Mouse (Mus musculus): Measurements from ENCODE around the gene Epha7.

DNA sequence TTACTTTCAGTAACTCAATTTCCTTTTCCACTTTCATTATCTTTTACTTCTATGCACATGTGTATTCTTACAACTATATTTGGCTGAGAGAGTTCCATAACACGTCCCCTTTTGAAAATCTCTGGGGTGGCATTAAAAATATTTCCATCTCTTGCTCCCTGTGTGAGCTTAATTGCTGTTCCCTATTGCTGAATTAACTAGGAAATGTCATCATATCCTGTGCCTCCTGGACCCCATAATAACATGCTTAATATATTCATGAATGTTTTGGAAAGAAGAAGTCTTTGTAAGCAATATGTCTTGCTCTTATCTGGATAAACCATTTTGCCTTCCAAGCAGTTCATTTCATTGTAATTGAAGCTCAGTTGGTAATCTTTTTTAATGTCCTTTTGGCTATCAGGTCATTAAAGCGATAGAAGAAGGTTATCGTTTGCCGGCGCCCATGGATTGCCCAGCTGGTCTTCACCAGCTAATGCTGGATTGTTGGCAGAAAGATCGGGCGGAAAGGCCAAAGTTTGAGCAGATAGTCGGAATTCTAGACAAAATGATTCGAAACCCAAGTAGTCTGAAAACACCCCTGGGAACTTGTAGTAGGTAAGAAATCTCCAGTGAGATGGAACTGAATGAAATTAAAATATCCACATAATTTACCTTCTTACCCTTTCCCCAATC, 148.1 kb downstream of the Epha7 start:
- TF ChIP-seq POLR2A (IDR thresholded peaks at IDR 0.05; ENCODE audit: extremely low read depth, insufficient read depth, low read length) (no peak), CTCF (IDR thresholded peaks at IDR 0.05; ENCODE audit: low read depth, low read length) (no peak)
